Mouse (Mus musculus) liver, embryonic 11.5 days (tissue): ENCODE measurements around the gene Wdr62. TPM values are rescaled to one million over a fixed set of nuclear protein-coding genes. Genes with fewer than 3 reads are reported as not detected.

Experiments
- ATAC-seq: fragments of 200-750 bp; cut with Nextera tagmentation; replicated peaks from 2 replicates; pipeline ENCODE4 v1.8.0; 2017; ENCODE audit warnings: moderate number of reproducible peaks, mild to moderate bottlenecking, moderate TSS enrichment, moderate library complexity; ENCODE audit not compliant: low FRiP score
- DNase-seq: peaks from one replicate; pipeline ENCODE4 v3.0.0-alpha.2; 2017; ENCODE audit warnings: low spot score
- H3K27ac ChIP-seq: fragments of 300-500 bp; sonication (generic); 2 replicates; pipeline ENCODE4 v1.5.1; 2014; ENCODE audit warnings: mild to moderate bottlenecking, low read depth, low read length, control low read depth
- H3K27me3 ChIP-seq: fragments of 300-500 bp; sonication (generic); replicated peaks from 2 replicates; pipeline ENCODE4 v1.6.1; 2014; ENCODE audit warnings: low read length, mixed read lengths; ENCODE audit not compliant: control insufficient read depth, insufficient read depth
- H3K36me3 ChIP-seq: fragments of 300-500 bp; sonication (generic); 2 replicates; pipeline ENCODE4 v1.6.1; 2014; ENCODE audit warnings: mild to moderate bottlenecking, low read length, moderate library complexity, mixed read lengths; ENCODE audit not compliant: control insufficient read depth, insufficient read depth
- H3K4me1 ChIP-seq: fragments of 300-500 bp; sonication (generic); replicated peaks from 2 replicates; pipeline ENCODE4 v1.6.1; 2014; ENCODE audit warnings: low read length, mixed read lengths; ENCODE audit not compliant: control insufficient read depth, insufficient read depth
- H3K4me2 ChIP-seq: fragments of 300-500 bp; sonication (generic); 2 replicates; pipeline ENCODE4 v1.6.1; 2014; ENCODE audit warnings: mild to moderate bottlenecking, control low read depth, moderate library complexity
- H3K4me3 ChIP-seq: fragments of 300-500 bp; sonication (generic); 2 replicates; pipeline ENCODE4 v1.5.1; 2014; ENCODE audit warnings: low read depth, low read length, control low read depth
- H3K9ac ChIP-seq: fragments of 300-500 bp; sonication (generic); 2 replicates; pipeline ENCODE4 v1.6.1; 2014; ENCODE audit warnings: low read depth, low read length, control low read depth
- H3K9me3 ChIP-seq: fragments of 300-500 bp; sonication (generic); 2 replicates; pipeline ENCODE4 v1.6.1; 2016; ENCODE audit warnings: low read length, inconsistent platforms, mixed read lengths; ENCODE audit not compliant: control insufficient read depth
- WGBS: fragments of 180-500 bp; shearing (Covaris S2); extraction: QIAGEN DNeasy Blood & Tissue Kit; methylation state at CpG from one replicate; pipeline ENCODE4 v1.1.7; 2014; 5-methylcytosine and 5-hydroxymethylcytosine counted together
- polyA plus RNA-seq: library from polyadenylated mRNA; unstranded; fragments of >200 nt; fragmentation: Nextera tagmentation; extraction: Ambion mirVana; gene quantifications from 2 replicates; pipeline ENCODE4 v1.2.1, GENCODE M21; 2014

The Wdr62 gene
- polyA plus RNA-seq, 1 experiment from 2014 or later = 16.0 TPM

DNA sequence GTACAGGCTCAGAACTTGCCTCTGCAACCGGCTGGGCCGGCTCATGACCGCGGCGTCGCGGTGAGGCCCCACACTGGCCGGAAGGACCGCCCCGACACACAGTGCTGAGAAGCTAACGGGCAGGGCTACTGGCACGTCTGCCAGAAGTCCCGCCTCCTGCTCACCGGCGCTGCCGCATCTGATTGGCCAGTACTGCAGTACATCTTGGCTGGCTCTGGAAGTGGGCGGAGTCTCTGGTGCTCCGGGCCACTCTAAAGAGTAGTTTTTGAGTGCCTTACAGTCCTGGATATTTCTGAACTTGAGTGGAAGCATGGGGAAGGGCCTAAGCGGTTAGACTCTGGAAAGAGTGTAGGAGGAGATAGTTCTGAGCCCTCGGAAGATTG, 42.1 kb upstream of the Wdr62 start:
- Histone ChIP-seq H3K27ac (peak overlapping the region; percentile 83), H3K9ac (peak overlapping the region; percentile 87), H3K27me3 (peaks cover 2% of the 10 kb centered on the region; the same call in 1 of the 2 replicates), H3K36me3 (no peaks in the 10 kb centered on the region), H3K4me1 (peaks cover 17% of the 10 kb centered on the region), H3K9me3 (no peaks in the 10 kb centered on the region), H3K4me2 (peak overlapping the region; percentile 97), H3K4me3 (peak overlapping the region; percentile 91)
- WGBS = under 1% methylated on average over 20 of the region's 20 CpGs
- peak; percentile 98 for ATAC-seq
- DNase-seq = peak; percentile 89

- peak; percentile 82 for ATAC-seq
- Histone ChIP-seq H3K4me2 (peak within 1 kb of the TSS; percentile 97), H3K9me3 (no peaks in the 10 kb centered on the region), H3K9ac (peak within 1 kb of the TSS; percentile 87), H3K4me1 (peaks cover 17% of the 10 kb centered on the region), H3K27ac (peak within 1 kb of the TSS; percentile 83), H3K4me3 (peak within 1 kb of the TSS; percentile 91), H3K36me3 (no peaks in the 10 kb centered on the region), H3K27me3 (no peaks in the 10 kb centered on the region)
- DNase-seq = peak; percentile 78
- under 1% methylated on average over 63 of the region's 63 CpGs for WGBS
Measured at GRCm38 (mm10) chr7:30321539-30322284, 41.5 kb upstream of the Wdr62 start, which contains the start of gene E130208F15Rik. E130208F15Rik (plus strand) TSS chr7:30321740.

- no peaks in the 10 kb centered on the region for H3K36me3 ChIP-seq
- peak overlapping the region; percentile 60; the same call in 1 of the 2 replicates for H3K9ac ChIP-seq
- DNase-seq (no peak), ATAC-seq (no peak)
- H3K27me3 ChIP-seq = no peaks in the 10 kb centered on the region
- 71% methylated on average over 2 of the region's 2 CpGs for WGBS
- H3K4me2 ChIP-seq = peak overlapping the region; percentile 97
- peak overlapping the region; percentile 91 for H3K4me3 ChIP-seq
- no peak overlapping the region; the same call in 1 of the 2 replicates for H3K27ac ChIP-seq
- H3K9me3 ChIP-seq = no peaks in the 10 kb centered on the region
- H3K4me1 ChIP-seq = peaks cover 17% of the 10 kb centered on the region
Measured at GRCm38 (mm10) chr7:30320946-30321345, 40.7 kb upstream of the Wdr62 start.

DNA sequence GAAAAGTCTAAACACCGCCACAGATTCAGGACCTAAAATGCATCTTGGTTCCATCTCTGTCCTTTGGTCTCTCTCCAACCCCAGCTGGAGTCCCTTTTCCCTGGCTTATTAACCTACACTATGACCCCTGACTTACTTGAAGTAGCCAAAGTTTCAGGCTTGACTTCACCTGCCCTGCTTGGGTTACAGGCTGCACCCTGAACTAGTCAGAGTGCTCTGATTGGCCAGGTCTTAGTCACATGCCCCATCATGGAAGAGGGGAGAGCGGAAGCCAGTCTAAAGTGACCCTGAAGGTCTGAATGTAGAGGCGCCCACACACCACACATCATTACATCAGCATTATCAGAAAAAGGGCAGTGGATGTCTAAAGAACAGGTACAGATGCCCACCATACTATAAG, 37.9 kb upstream of the Wdr62 start:
- peaks cover 27% of the 10 kb centered on the region for H3K4me1 ChIP-seq
- 86% methylated on average over 3 of the region's 3 CpGs for WGBS
- no peak for DNase-seq
- H3K27me3 ChIP-seq = no peaks in the 10 kb centered on the region
- H3K9ac ChIP-seq = no peak overlapping the region
- no peak for ATAC-seq
- H3K4me3 ChIP-seq = no peak overlapping the region
- H3K36me3 ChIP-seq = no peaks in the 10 kb centered on the region
- no peaks in the 10 kb centered on the region for H3K9me3 ChIP-seq
- no peak overlapping the region for H3K27ac ChIP-seq
- H3K4me2 ChIP-seq = no peak overlapping the region

DNA sequence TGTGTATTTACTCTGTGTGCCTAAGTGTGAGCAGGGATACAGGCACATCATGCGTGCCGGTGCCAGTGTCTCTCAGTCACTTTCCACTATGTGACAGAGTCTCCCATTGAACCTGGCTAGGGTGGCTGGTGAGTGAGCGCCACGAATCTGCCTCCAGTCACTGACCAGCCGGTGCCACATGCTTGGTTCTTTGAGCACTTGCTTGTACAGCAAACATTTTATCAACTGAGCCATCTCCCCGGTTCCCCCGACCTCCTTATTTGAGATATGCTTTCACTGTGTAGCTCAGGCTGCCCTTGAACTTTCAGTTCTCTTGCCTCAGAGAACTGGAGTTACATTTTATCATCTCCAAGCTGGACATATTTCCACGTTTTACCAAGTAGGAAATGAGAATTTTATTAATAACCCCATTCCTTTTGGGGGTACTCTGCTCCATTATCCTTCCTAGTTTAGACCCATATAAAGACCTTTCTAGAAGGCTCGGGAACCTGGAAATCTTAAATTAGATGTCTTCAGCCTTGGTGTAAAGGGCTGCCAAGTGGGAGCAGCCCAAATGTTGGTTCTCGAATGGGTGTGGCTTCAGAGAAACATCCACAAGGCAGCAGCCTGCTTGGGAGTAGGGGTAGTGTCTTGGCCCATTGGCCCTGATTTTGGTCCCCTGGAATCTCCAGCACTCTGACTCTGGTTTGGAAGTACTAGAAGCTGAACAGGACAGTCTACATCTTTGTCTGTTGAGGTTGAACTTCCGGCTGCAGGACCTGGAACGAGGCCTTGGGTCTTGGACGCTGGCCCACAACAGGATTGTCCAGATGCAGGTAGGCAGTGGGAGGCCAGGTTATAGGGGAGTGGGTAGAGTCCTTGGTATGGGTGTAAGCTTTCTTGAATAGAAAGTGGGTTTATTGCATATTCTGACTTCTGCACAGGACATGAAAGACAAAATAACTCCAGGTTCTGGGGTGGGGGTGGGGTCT, 35.6 kb upstream of the Wdr62 start:
- no peak overlapping the region for H3K9ac ChIP-seq
- H3K27ac ChIP-seq = no peak overlapping the region
- WGBS = 70% methylated on average over 13 of the region's 13 CpGs
- no peaks in the 10 kb centered on the region for H3K9me3 ChIP-seq
- no peak for DNase-seq
- peak overlapping the region; percentile 34; the same call in 1 of the 2 replicates for H3K4me3 ChIP-seq
- peaks cover 2% of the 10 kb centered on the region; the same call in 1 of the 2 replicates for H3K36me3 ChIP-seq
- H3K4me1 ChIP-seq = peaks cover 16% of the 10 kb centered on the region
- H3K4me2 ChIP-seq = peak overlapping the region; percentile 60
- ATAC-seq = no peak
- no peaks in the 10 kb centered on the region for H3K27me3 ChIP-seq

DNA sequence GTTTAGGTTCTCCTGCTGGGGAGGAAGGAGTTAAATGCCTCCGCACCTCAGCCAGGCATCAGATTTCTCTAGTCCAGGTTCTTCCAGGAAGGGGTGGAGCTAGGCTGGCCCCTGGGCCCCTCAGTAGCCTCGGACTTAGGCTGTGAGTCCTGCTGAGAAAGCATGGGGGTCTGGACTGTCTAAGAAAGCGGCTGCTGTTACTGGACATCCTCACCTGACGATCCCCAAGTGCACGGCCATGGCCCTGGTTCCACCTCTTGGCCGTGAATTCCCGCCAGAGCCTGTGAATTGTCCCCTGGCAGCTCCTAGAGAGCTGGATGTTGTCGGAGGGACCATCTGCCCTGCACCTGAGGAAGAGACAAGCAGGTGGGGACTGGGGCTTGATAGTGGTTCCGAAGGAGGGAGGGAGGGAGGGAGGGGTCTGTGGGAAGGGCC, 34.5 kb upstream of the Wdr62 start, which contains the start of gene Syne4:
TSS of gene Syne4 (plus strand) at position 87 of the 435 bp plus-strand sequence.
- peaks cover 14% of the 10 kb centered on the region for H3K4me1 ChIP-seq
- 4% methylated on average over 9 of the region's 9 CpGs for WGBS
- H3K27ac ChIP-seq = no peak within 1 kb of the TSS
- DNase-seq (peak; percentile 47), ATAC-seq (no peak; the same call in 1 of the 2 replicates)
- H3K4me3 ChIP-seq = peak within 1 kb of the TSS; percentile 34
- H3K36me3 ChIP-seq = peaks cover 3% of the 10 kb centered on the region; the same call in 1 of the 2 replicates
- no peaks in the 10 kb centered on the region for H3K9me3 ChIP-seq
- peak within 1 kb of the TSS; percentile 21; the same call in 1 of the 2 replicates for H3K9ac ChIP-seq
- peak within 1 kb of the TSS; percentile 60 for H3K4me2 ChIP-seq
- H3K27me3 ChIP-seq = no peaks in the 10 kb centered on the region

GRCm38 (mm10) chr7:30313666-30314320, 33.6 kb upstream of the Wdr62 start:
- 63% methylated on average over 27 of the region's 27 CpGs for WGBS
- H3K9ac ChIP-seq = no peak overlapping the region
- peak overlapping the region; percentile 1; the same call in 1 of the 2 replicates for H3K4me3 ChIP-seq
- H3K27me3 ChIP-seq = no peaks in the 10 kb centered on the region
- no peak for DNase-seq
- H3K36me3 ChIP-seq = peaks cover 3% of the 10 kb centered on the region; the same call in 1 of the 2 replicates
- ATAC-seq = no peak
- H3K27ac ChIP-seq = no peak overlapping the region
- no peaks in the 10 kb centered on the region for H3K9me3 ChIP-seq
- peaks cover 22% of the 10 kb centered on the region for H3K4me1 ChIP-seq
- H3K4me2 ChIP-seq = peak overlapping the region; percentile 60

DNA sequence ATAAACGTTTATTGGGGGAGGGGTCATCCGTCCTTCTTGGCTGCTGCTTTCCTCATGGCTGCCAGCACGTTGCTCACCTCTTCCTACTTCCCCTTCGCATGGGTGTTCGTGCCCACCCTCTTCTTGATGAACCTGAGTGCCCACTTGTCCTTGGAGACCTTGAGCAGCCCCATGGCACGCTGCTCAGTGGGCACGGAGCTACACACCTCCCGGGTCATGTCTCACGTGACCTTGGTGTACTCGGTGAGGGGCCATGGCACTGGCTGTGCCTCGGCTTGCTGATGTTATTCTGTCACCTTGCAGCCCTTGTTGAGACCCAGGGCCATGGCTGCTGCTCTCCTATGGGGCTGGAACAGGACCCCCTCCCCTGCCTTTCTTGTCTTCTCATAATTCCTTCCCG, 29.9 kb upstream of the Wdr62 start:
- Histone ChIP-seq H3K27me3 (no peaks in the 10 kb centered on the region), H3K4me1 (peaks cover 23% of the 10 kb centered on the region), H3K27ac (no peak overlapping the region), H3K36me3 (peaks cover 3% of the 10 kb centered on the region; the same call in 1 of the 2 replicates), H3K4me2 (no peak overlapping the region), H3K9me3 (no peaks in the 10 kb centered on the region), H3K9ac (no peak overlapping the region), H3K4me3 (no peak overlapping the region)
- WGBS = 84% methylated on average over 12 of the region's 12 CpGs
- no peak for ATAC-seq
- no peak for DNase-seq
